11 mouse cellular contexts compared by ENCODE assay signal in genomic region chr6:54353698-54354097, GRCm38 (mm10).
"Had no signal": no experiment of that assay in that cellular context is flagged by ENCODE, and none has a peak within 500 bp of the region (broad histone marks: within the 10 kb centered on the region; RNA-seq: fewer than 3 reads in every experiment).

No protein-coding gene starts in this region.

- H3K9me3 ChIP-seq: limb, embryonic 15.5 days; liver, embryonic 12.5 days; neural tube, embryonic 15.5 days had no signal

- H3K27ac ChIP-seq: limb, embryonic 15.5 days; liver, embryonic 12.5 days; neural tube, embryonic 15.5 days had no signal

- DNase-seq: layer of hippocampus, adult 9-11 months; layer of hippocampus, postnatal 36 days; midbrain, embryonic 14.5 days; spleen, adult 18-20 months; thymus, postnatal 36 days had no signal

- H3K36me3 ChIP-seq: limb, embryonic 15.5 days; liver, embryonic 12.5 days; neural tube, embryonic 15.5 days had no signal

- H3K4me3 ChIP-seq: limb, embryonic 15.5 days; liver, embryonic 12.5 days; myocyte; neural tube, embryonic 15.5 days had no signal

- ATAC-seq: inflammation-experienced regulatory T-cells, adult 6 months; liver, embryonic 12.5 days had no signal

- H3K4me1 ChIP-seq: limb, embryonic 15.5 days; liver, embryonic 12.5 days; neural tube, embryonic 15.5 days had no signal

- H3K9ac ChIP-seq: limb, embryonic 15.5 days; liver, embryonic 12.5 days; lung, embryonic 14.5 days; neural tube, embryonic 15.5 days had no signal

- H3K27me3 ChIP-seq: limb, embryonic 15.5 days; liver, embryonic 12.5 days; neural tube, embryonic 15.5 days had no signal

- H3K4me2 ChIP-seq: limb, embryonic 15.5 days; liver, embryonic 12.5 days; lung, embryonic 14.5 days; neural tube, embryonic 15.5 days had no signal
